Mouse (Mus musculus): Measurements from ENCODE around the gene Gm29427. TPM values are rescaled to one million over a fixed set of nuclear protein-coding genes. Genes with fewer than 3 reads are reported as not detected.

Gene Gm29427
- polyA plus RNA-seq, 1 experiment: not detected

DNA sequence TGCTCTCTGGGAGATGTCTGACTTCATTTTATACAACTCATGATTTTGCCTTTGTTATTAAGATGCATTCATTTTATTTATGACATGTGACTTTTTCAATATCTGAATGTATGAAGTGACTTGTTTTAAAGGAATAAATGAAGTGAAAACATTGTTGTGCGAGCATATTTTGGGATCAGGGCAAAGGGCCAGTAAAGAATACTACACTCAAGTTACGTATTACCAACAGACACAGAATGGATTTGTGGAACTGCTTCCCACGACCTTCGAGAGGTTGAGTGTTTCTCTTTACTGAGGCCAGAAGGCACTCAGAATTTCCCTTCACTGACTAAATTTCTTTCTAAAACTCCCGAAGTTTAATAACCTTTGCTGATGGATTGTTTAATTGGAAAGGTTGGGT lies 8.6 kb upstream of the Gm29427 start:
- Histone ChIP-seq H3K27ac (ENCODE audit: insufficient read depth, low read depth, low read length) (no peak overlapping the region), H3K4me3 (ENCODE audit: insufficient read depth, low read depth, low read length) (no peak overlapping the region), H3K4me1 (ENCODE audit: control insufficient read depth, insufficient read depth, low read length) (no peaks in the 10 kb centered on the region)
- TF ChIP-seq POLR2A (IDR thresholded peaks at IDR 0.05; ENCODE audit: insufficient read depth, low read depth, low read length): no peak
- no peak for TF ChIP-seq CTCF (IDR thresholded peaks at IDR 0.05; ENCODE audit: insufficient read depth, low read depth, low read length)
- WGBS: 87% methylated on average over 5 of the region's 5 CpGs

DNA sequence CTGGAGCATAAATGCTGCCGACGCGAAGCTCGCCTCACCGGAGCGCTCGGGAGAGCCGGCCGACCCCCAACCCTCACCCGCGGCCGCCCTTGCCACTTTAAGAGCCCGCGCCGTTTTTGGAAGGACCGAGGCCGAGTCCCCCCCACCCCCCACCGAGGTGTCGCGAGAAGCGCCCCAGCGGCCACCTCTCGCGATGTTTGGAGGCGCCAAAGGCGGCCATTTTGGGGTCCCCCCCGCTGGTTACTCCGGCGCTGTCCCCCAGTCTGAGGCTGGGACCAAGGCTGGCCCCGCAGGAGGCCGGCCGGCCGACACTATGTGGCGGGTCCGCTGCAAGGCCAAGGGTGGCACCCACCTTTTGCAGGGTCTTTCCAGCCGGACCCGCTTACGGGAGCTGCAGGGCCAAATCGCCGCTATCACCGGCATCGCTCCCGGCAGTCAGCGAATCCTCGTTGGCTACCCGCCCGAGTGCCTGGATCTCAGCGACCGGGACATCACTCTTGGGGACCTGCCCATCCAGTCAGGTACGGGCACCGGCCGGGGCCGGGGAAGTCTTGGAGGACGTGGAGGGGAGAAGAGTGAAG lies 1.8 kb upstream of the Gm29427 start, which contains the start of gene Yod1:
TSS of gene Yod1 (plus strand) at position 37 of the 581 bp plus-strand sequence.
- WGBS: under 1% methylated on average over 54 of the region's 54 CpGs
- Histone ChIP-seq H3K4me1 (ENCODE audit: control insufficient read depth, insufficient read depth, low read length) (no peaks in the 10 kb centered on the region; the same call in 1 of the 2 replicates), H3K27ac (ENCODE audit: insufficient read depth, low read depth, low read length) (peak within 1 kb of the TSS; percentile 60), H3K4me3 (ENCODE audit: insufficient read depth, low read depth, low read length) (peak within 1 kb of the TSS; percentile 67)
- TF ChIP-seq POLR2A (IDR thresholded peaks at IDR 0.05; ENCODE audit: insufficient read depth, low read depth, low read length) (peak; percentile 49; the same call in 1 of the 2 replicates), CTCF (IDR thresholded peaks at IDR 0.05; ENCODE audit: insufficient read depth, low read depth, low read length) (no peak)

DNA sequence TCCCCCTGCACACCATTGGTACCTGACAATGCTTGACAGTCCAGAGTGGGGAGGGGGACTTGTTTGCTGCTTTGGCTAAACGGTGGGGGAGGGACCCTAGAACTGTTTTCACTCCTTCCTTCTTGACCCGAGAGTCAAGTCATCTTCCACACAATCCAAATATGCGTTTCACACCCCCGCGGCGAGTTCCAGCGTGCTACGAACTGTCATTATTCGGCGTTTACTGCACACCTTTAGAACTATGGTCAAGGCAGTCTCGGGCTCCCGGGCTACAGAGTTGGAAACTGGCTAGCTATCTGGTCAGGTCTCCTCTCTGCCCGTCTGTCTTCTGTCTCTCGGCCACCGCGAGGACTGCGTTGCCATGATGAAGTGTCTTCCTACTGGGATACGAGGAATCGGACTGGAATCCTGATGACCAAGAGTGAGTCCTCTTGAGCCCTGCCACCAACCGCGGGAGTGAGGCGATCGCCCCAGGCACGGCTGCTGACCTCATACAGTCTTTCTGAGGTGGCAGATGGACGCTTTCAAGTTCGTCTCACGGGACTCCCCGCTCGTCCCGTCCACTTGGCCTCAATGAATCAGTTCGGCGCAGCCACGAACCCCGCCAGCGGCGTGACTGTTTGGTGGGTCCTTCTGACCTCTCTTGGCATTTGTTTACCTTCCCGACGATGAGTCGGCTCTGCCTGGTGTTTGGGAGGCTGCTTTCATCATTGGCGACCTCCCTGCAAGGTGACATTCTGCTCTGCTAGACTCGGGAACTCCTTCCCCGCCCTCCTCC lies 1.1 kb upstream of the Gm29427 start:
- TF ChIP-seq CTCF (IDR thresholded peaks at IDR 0.05; ENCODE audit: insufficient read depth, low read depth, low read length) (no peak), POLR2A (IDR thresholded peaks at IDR 0.05; ENCODE audit: insufficient read depth, low read depth, low read length) (0 out of 2 replicates have a peak, but pooled peaks have one; percentile 1)
- Histone ChIP-seq H3K4me1 (ENCODE audit: control insufficient read depth, insufficient read depth, low read length) (no peaks in the 10 kb centered on the region; the same call in 1 of the 2 replicates), H3K27ac (ENCODE audit: insufficient read depth, low read depth, low read length) (peak overlapping the region; percentile 57), H3K4me3 (ENCODE audit: insufficient read depth, low read depth, low read length) (peak overlapping the region; percentile 67)
- WGBS: under 1% methylated on average over 42 of the region's 42 CpGs

DNA sequence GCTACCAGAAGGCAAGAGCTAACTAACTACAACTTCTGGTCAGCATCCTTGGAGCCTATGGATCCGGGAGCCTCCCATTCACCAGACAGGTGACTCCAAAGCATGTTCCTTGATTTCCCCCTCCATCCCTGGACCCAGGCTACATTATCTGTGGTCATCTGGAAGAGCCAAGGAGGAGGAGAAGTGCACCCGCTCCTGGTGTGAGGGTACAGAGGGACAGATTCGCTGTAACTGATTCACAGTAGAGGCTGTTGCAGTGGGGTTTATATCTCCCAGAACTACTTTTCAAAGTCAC lies 566 bp upstream of the Gm29427 start:
- peak overlapping the region; percentile 67 for H3K4me3 ChIP-seq (ENCODE audit: insufficient read depth, low read depth, low read length)
- peak overlapping the region; percentile 57 for H3K27ac ChIP-seq (ENCODE audit: insufficient read depth, low read depth, low read length)
- 0% methylated on average over 3 of the region's 3 CpGs for WGBS
- TF ChIP-seq CTCF (IDR thresholded peaks at IDR 0.05; ENCODE audit: insufficient read depth, low read depth, low read length) (no peak), POLR2A (IDR thresholded peaks at IDR 0.05; ENCODE audit: insufficient read depth, low read depth, low read length) (no peak)
- no peaks in the 10 kb centered on the region; the same call in 1 of the 2 replicates for H3K4me1 ChIP-seq (ENCODE audit: control insufficient read depth, insufficient read depth, low read length)

DNA sequence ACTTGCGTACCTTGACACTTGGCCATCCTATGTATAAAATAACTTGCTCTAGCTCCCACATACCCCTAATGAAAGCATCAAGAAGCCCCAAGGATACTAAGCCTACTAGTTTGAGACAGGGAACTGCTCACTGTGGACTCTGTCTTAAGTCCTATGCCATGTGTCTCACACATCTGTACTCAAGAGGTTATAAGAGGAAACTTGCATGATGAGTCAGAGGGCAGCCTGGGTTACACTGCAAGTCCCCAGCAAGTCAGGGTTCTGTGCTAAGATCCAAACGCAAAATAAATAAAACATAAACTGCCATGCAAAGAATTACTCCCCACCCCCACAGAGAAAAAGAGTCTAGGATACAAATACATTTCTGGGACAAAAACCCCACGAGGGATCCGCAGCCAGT lies 1.6 kb downstream of the Gm29427 start:
- H3K27ac ChIP-seq (ENCODE audit: insufficient read depth, low read depth, low read length): no peak overlapping the region
- no peak overlapping the region for H3K4me3 ChIP-seq (ENCODE audit: insufficient read depth, low read depth, low read length)
- H3K4me1 ChIP-seq (ENCODE audit: control insufficient read depth, insufficient read depth, low read length): no peaks in the 10 kb centered on the region; the same call in 1 of the 2 replicates
- 61% methylated on average over 4 of the region's 4 CpGs for WGBS
- no peak for TF ChIP-seq POLR2A (IDR thresholded peaks at IDR 0.05; ENCODE audit: insufficient read depth, low read depth, low read length)
- no peak for TF ChIP-seq CTCF (IDR thresholded peaks at IDR 0.05; ENCODE audit: insufficient read depth, low read depth, low read length)

DNA sequence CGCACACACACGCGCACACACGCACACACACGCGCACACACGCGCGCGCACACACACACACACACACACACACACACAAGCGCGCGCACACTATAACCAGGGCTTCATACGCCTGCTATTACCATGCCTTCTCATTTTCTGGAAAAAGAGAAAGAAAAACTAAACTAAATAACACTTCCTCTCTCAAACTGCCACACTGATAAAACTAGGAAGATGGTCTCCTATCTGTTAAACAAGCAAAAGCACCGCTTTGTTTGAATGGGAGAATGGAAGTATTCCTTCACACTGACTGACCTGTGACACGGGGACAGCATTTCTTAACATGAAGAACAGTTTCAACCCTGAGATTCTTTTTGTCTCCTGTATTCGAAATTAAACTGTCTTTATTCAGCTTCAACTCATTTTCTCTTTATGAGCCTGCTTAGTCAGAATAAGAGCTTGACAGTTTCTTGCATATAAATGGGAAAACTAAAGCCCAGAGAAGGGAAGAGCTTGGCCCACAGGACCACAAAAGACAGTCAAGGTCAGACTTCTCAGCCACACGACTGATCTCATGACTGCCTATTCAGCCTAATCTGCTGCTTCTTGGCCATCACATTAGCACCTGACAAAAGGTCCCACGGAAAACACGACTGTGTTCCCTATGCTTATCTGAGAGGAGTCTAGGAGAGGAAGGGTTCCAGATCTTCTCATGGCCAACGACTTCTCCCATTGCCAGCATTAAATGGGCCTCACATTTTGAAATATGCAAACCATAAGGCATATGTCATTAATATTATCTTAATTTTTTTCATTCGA lies 5.1 kb downstream of the Gm29427 start:
- Histone ChIP-seq H3K4me3 (ENCODE audit: insufficient read depth, low read depth, low read length) (no peak overlapping the region), H3K4me1 (ENCODE audit: control insufficient read depth, insufficient read depth, low read length) (no peaks in the 10 kb centered on the region; the same call in 1 of the 2 replicates), H3K27ac (ENCODE audit: insufficient read depth, low read depth, low read length) (no peak overlapping the region)
- TF ChIP-seq POLR2A (IDR thresholded peaks at IDR 0.05; ENCODE audit: insufficient read depth, low read depth, low read length) (no peak), CTCF (IDR thresholded peaks at IDR 0.05; ENCODE audit: insufficient read depth, low read depth, low read length) (no peak)
- WGBS: 92% methylated on average over 22 of the region's 22 CpGs

DNA sequence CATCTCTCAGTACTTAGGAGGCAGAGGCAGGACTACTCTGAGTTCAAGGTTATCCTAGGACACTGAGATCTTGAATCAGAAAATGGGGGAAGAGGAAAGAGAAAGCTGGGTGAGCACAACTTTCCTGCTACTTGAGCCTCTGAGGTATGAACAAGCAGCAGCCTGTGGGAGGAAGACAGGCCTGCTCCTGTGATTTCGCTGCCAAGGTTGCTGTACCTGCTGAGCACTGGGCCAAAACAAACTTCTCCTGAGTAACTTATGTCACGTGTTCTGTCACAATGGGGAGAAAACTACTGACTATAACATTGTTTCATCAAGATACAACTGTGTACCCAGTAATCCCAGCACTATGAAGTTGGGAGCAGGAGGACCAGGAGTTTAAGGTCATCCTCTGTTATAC lies 12.0 kb downstream of the Gm29427 start:
- 94% methylated on average over 2 of the region's 2 CpGs for WGBS

DNA sequence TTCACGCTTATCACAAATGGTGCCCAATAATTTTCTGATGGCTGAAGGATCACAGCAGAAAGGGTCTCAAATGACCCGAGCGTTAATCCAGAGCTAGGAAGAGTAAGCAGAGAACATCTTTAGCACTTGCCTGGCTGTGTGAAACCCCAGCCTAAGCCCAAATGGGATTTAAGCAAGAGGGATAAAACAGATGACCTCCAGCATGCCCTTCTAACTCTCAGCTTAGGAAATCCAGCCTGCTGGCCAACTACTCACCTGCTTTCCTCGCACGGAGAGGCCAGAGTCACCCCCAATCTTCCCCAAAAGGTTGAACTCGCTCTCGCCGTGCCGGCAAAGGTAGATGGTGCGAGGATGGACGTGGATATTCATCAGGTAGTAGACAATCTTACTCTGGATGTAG lies 13.6 kb downstream of the Gm29427 start:
- no peaks in the 10 kb centered on the region for H3K4me1 ChIP-seq (ENCODE audit: control insufficient read depth, insufficient read depth, low read length)
- TF ChIP-seq CTCF (IDR thresholded peaks at IDR 0.05; ENCODE audit: insufficient read depth, low read depth, low read length) (no peak), POLR2A (IDR thresholded peaks at IDR 0.05; ENCODE audit: insufficient read depth, low read depth, low read length) (no peak)
- H3K4me3 ChIP-seq (ENCODE audit: insufficient read depth, low read depth, low read length): no peak overlapping the region
- WGBS: 97% methylated on average over 11 of the region's 11 CpGs
- H3K27ac ChIP-seq (ENCODE audit: insufficient read depth, low read depth, low read length): no peak overlapping the region

More for the DNA sequence above, 12.0 kb downstream of the Gm29427 start:
- H3K27ac ChIP-seq (ENCODE audit: insufficient read depth, low read depth, low read length): no peak overlapping the region
- no peak overlapping the region for H3K4me3 ChIP-seq (ENCODE audit: insufficient read depth, low read depth, low read length)
- no peaks in the 10 kb centered on the region for H3K4me1 ChIP-seq (ENCODE audit: control insufficient read depth, insufficient read depth, low read length)
- TF ChIP-seq CTCF (IDR thresholded peaks at IDR 0.05; ENCODE audit: insufficient read depth, low read depth, low read length): no peak
- no peak for TF ChIP-seq POLR2A (IDR thresholded peaks at IDR 0.05; ENCODE audit: insufficient read depth, low read depth, low read length)

Data from olfactory bulb, adult 2 months (tissue).